Mouse (Mus musculus) right cerebral cortex, postnatal 36 days (tissue): ENCODE results near the gene Cask.

ENCODE experiments used
- DNase-seq, 2 experiments: peaks; one replicate each; pipeline ENCODE4 v3.0.0; 2022; ENCODE audit warnings: low spot score in 2 of 2, mixed read lengths in 1 of 2

The Cask gene

GRCm38 (mm10) chrX:13469160-13470116 is 381.7 kb downstream of the Cask start:
- peak; percentile 31 to 53 for DNase-seq

GRCm38 (mm10) chrX:13467121-13467571 is 384.0 kb downstream of the Cask start:
- no peak for DNase-seq
